Mouse (Mus musculus) myocyte (in vitro differentiated cells): ENCODE measurements at regions not wholly inside any gene's neighbourhood (a gene's known extent, or its start where the extent isn't known, plus 50 kb on each side); places are given as distances from the start of the nearest gene placed in this dataset.

Experiments
- H3K27me3 ChIP-seq: one replicate; pipeline ENCODE4 v1.6.1; 2011; ENCODE audit not compliant: control insufficient read depth, insufficient read depth, insufficient read length
- H3K36me3 ChIP-seq: one replicate; pipeline ENCODE4 v1.6.1; 2011; ENCODE audit not compliant: control insufficient read depth, insufficient read depth
- H3K4me2 ChIP-seq: one replicate; pipeline ENCODE4 v1.6.1; 2011; ENCODE audit warnings: low read depth, control low read depth
- H3K4me3 ChIP-seq: one replicate; pipeline ENCODE4 v1.5.1; 2011; ENCODE audit warnings: mild to moderate bottlenecking, control low read depth, moderate library complexity
- H3K79me2 ChIP-seq: one replicate; pipeline ENCODE4 v1.6.1; 2011; ENCODE audit not compliant: control insufficient read depth, insufficient read depth
- H3ac ChIP-seq: one replicate; pipeline ENCODE4 v1.6.1; 2011; ENCODE audit not compliant: control insufficient read depth, insufficient read length
- CEBPB ChIP-seq: IDR thresholded peaks from 2 replicates; pipeline ENCODE4 v1.6.1; 2011; ENCODE audit warnings: mild to moderate bottlenecking, moderate library complexity; ENCODE audit not compliant: poor library complexity, insufficient read depth, severe bottlenecking
- E2F4 ChIP-seq: IDR thresholded peaks from one replicate; pipeline ENCODE4 v1.6.1; 2011; ENCODE audit warnings: mild to moderate bottlenecking, control low read depth, moderate library complexity; ENCODE audit not compliant: insufficient read depth
- MAX ChIP-seq: IDR thresholded peaks from one replicate; pipeline ENCODE4 v1.6.1; 2011; ENCODE audit warnings: low read depth, mild to moderate bottlenecking, control low read depth
- MYOD1 ChIP-seq, 3 experiments: IDR thresholded peaks; one replicate each; pipeline ENCODE4 v1.6.1; 2011; ENCODE audit warnings: control low read depth in 2 of 3, low read depth in 2 of 3, mild to moderate bottlenecking in 2 of 3, moderate library complexity in 1 of 3; ENCODE audit not compliant: insufficient read length in 2 of 3, control insufficient read depth in 1 of 3
- MYOG ChIP-seq, 3 experiments: IDR thresholded peaks; one replicate each; pipeline ENCODE4 v1.6.1; 2011; ENCODE audit warnings: control low read depth in 2 of 3, low read depth in 2 of 3, mild to moderate bottlenecking in 2 of 3; ENCODE audit not compliant: insufficient read length in 2 of 3, control insufficient read depth in 1 of 3, insufficient read depth in 1 of 3
- POLR2A ChIP-seq: IDR thresholded peaks from one replicate; pipeline ENCODE4 v1.6.1; 2011; ENCODE audit warnings: low read depth, mild to moderate bottlenecking, control low read depth, moderate library complexity; ENCODE audit not compliant: insufficient read length
- POLR2AphosphoS2 ChIP-seq: IDR thresholded peaks from one replicate; pipeline ENCODE4 v1.6.1; 2011; ENCODE audit warnings: low read depth, control low read depth; ENCODE audit not compliant: insufficient read length
- REST ChIP-seq: IDR thresholded peaks from one replicate; pipeline ENCODE4 v1.6.1; 2011; ENCODE audit warnings: mild to moderate bottlenecking, control low read depth, moderate library complexity; ENCODE audit not compliant: insufficient read depth, insufficient read length
- SRF ChIP-seq: IDR thresholded peaks from one replicate; pipeline ENCODE4 v1.6.1; 2011; ENCODE audit warnings: low read depth; ENCODE audit not compliant: control insufficient read depth, insufficient read length
- TCF12 ChIP-seq: IDR thresholded peaks from one replicate; pipeline ENCODE4 v1.6.1; 2011; ENCODE audit warnings: mild to moderate bottlenecking, control low read depth; ENCODE audit not compliant: poor library complexity, insufficient read depth, severe bottlenecking
- TCF3 ChIP-seq: IDR thresholded peaks from one replicate; pipeline ENCODE4 v1.6.1; 2011; ENCODE audit warnings: low read depth, control low read depth; ENCODE audit not compliant: insufficient read length
- USF1 ChIP-seq: IDR thresholded peaks from one replicate; pipeline ENCODE4 v1.6.1; 2011; ENCODE audit warnings: low read depth, mild to moderate bottlenecking, control low read depth, moderate library complexity

DNA sequence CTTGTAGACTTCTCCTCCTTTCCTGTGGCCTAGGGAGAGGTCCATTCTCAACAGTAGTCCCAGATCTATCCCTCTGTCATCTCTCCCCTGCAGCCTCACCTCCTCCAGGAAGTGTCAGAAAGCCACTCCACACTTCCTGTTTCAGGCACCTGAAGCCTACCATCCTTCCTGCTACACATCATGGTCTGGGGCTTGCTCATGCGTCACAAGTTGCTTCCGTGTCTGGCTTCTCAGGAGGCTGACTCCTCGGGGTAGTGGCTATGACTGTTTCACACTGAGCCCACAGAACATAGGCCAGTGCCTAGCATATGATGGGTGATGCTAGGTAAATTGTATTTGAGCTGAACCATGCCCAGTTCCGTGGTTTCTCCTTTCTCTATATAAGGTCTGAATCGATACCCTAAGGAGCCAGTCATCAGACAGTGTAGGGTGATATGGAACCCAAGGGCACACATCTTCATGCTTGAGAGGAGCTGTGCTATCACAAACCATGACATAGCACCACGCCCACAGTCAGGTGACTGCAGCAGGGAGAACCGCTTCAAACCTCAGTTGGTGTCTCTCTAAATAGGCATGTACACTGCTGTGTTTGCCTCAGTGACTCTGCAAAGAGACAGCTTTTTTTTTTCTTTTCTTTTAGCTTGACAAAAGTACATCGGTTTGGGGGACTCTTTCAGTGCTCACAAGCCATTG, 272.2 kb downstream of the Sec61b start:
- Histone ChIP-seq H3K79me2 (no peaks in the 10 kb centered on the region), H3K36me3 (no peaks in the 10 kb centered on the region), H3ac (no peak overlapping the region), H3K27me3 (no peaks in the 10 kb centered on the region), H3K4me3 (no peak overlapping the region), H3K4me2 (no peak overlapping the region)
- TF ChIP-seq USF1 (no peak), E2F4 (no peak), POLR2A (no peak), CEBPB (no peak), MYOD1 (IDR thresholded peaks at IDR 0.05; ENCODE audit: control insufficient read depth in 1 of 3, insufficient read length in 2 of 3, low read depth in 2 of 3) (no peak), TCF3 (no peak), REST (no peak), SRF (no peak), MAX (no peak), POLR2AphosphoS2 (no peak), MYOG (IDR thresholded peaks at IDR 0.05; ENCODE audit: control insufficient read depth in 1 of 3, insufficient read depth in 1 of 3, insufficient read length in 2 of 3, low read depth in 2 of 3) (no peak)

DNA sequence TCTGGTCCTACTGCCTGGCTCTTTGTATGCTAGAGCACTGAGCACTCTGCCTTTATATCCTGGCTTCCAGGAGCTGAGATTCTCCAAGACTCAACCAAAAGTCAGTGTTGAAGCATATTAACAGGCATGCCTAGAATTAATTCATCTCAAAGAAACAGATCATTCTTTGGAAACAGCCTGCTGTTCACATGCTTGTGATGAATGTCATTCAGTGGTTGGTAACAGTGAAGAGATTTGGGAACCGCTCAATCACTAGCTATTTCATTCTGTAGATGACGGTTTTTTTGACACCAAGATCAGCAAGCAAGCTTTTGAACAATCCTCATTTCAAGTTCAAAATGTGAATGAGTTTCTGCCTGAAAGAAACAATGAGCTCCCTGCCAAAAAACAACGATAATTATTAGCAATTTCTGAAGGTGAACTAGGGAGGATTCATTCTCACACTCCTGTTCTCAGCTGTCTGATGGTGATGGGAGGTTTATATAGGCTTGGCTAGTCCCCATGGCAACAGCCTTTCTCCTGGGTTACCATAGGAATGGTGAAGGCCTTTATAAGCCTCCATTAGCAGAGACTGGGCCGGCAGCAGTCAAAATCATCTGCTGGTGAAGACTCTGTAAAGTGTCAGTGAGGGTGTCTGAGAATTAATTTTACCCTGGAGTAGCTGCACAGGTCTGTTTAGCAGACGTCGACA, 272.6 kb upstream of the Nr4a3 start:
- no peak overlapping the region for H3ac ChIP-seq
- H3K4me3 ChIP-seq = no peak overlapping the region
- no peak overlapping the region for H3K4me2 ChIP-seq
- no peaks in the 10 kb centered on the region for H3K27me3 ChIP-seq
- H3K79me2 ChIP-seq = no peaks in the 10 kb centered on the region
- H3K36me3 ChIP-seq = no peaks in the 10 kb centered on the region
- TF ChIP-seq REST (no peak), POLR2AphosphoS2 (no peak), USF1 (no peak), POLR2A (no peak)

DNA sequence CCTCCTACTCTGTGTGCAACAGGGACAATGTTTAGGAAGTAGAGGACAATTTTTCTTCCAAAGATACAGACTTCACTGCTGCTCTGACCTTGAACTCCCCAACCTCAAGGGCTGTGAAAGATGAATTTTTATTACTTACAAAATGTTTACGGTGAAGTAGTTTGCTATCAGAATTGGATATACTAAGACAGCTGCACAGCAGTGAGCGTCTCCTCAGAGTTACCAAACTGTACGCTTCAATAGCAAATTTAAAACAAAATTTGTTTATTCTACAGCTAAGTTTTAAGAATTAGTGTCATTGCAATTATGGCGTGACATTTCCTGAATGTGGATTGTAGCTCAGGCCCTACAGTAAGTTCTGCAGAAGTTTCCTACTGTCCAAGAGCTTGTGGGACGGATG, 270.3 kb upstream of the Nr4a3 start:
- H3K4me2 ChIP-seq = no peak overlapping the region
- H3K4me3 ChIP-seq = no peak overlapping the region
- TF ChIP-seq POLR2A (no peak), REST (no peak), TCF3 (no peak), MYOG (IDR thresholded peaks at IDR 0.05; ENCODE audit: control insufficient read depth in 1 of 3, insufficient read depth in 1 of 3, insufficient read length in 2 of 3, low read depth in 2 of 3) (no peak), MYOD1 (IDR thresholded peaks at IDR 0.05; ENCODE audit: control insufficient read depth in 1 of 3, insufficient read length in 2 of 3, low read depth in 2 of 3) (no peak), TCF12 (no peak), USF1 (no peak), CEBPB (no peak), E2F4 (no peak), MAX (no peak), POLR2AphosphoS2 (no peak)
- H3K79me2 ChIP-seq = no peaks in the 10 kb centered on the region
- H3ac ChIP-seq = no peak overlapping the region
- H3K27me3 ChIP-seq = no peaks in the 10 kb centered on the region
- H3K36me3 ChIP-seq = no peaks in the 10 kb centered on the region

GRCm38 (mm10) chr4:47781039-47781438, 263.9 kb upstream of the Nr4a3 start:
- TF ChIP-seq REST (no peak), E2F4 (no peak), POLR2A (no peak), MYOG (IDR thresholded peaks at IDR 0.05; ENCODE audit: control insufficient read depth in 1 of 3, insufficient read depth in 1 of 3, insufficient read length in 2 of 3, low read depth in 2 of 3) (no peak), SRF (no peak), TCF12 (no peak), MYOD1 (IDR thresholded peaks at IDR 0.05; ENCODE audit: control insufficient read depth in 1 of 3, insufficient read length in 2 of 3, low read depth in 2 of 3) (no peak), MAX (no peak), POLR2AphosphoS2 (no peak), TCF3 (no peak), USF1 (no peak), CEBPB (no peak)
- no peak overlapping the region for H3K4me3 ChIP-seq
- no peak overlapping the region for H3ac ChIP-seq
- H3K27me3 ChIP-seq = no peaks in the 10 kb centered on the region
- H3K79me2 ChIP-seq = no peaks in the 10 kb centered on the region
- no peaks in the 10 kb centered on the region for H3K36me3 ChIP-seq
- peak overlapping the region; percentile 18 for H3K4me2 ChIP-seq
